Mouse (Mus musculus) midbrain, postnatal 0 days (tissue): ENCODE results near the gene Bfsp1. TPM values are rescaled to one million over a fixed set of nuclear protein-coding genes. Genes with fewer than 3 reads are reported as not detected.

Experiments
- ATAC-seq: fragments of 200-750 bp; cut with Nextera tagmentation; 2 replicates; pipeline ENCODE4 v1.8.0; 2017; ENCODE audit warnings: moderate number of reproducible peaks, mild to moderate bottlenecking, moderate TSS enrichment, moderate library complexity; ENCODE audit not compliant: low FRiP score
- DNase-seq: peaks from one replicate; pipeline ENCODE4 v3.0.0-alpha.2; 2015; ENCODE audit warnings: low spot score
- H3K27ac ChIP-seq: fragments of 300-500 bp; sonication (generic); 2 replicates; pipeline ENCODE4 v1.5.1; 2014; ENCODE audit warnings: low read depth, mild to moderate bottlenecking, low read length, mixed read lengths
- H3K27me3 ChIP-seq: fragments of 300-500 bp; sonication (generic); 2 replicates; pipeline ENCODE4 v1.6.1; 2014; ENCODE audit warnings: low read length, control low read depth, mixed read lengths; ENCODE audit not compliant: insufficient read depth
- H3K36me3 ChIP-seq: fragments of 300-500 bp; sonication (generic); 2 replicates; pipeline ENCODE4 v1.6.1; 2014; ENCODE audit warnings: low read length, control low read depth, mixed read lengths; ENCODE audit not compliant: insufficient read depth
- H3K4me1 ChIP-seq: fragments of 300-500 bp; sonication (generic); 2 replicates; pipeline ENCODE4 v1.6.1; 2014; ENCODE audit warnings: mild to moderate bottlenecking, control low read depth, antibody characterized with exemption, low read length, mixed read lengths; ENCODE audit not compliant: insufficient read depth
- H3K4me2 ChIP-seq: fragments of 300-500 bp; sonication (generic); 2 replicates; pipeline ENCODE4 v1.6.1; 2014; ENCODE audit warnings: low read depth, mild to moderate bottlenecking, low read length, mixed read lengths; ENCODE audit not compliant: poor library complexity, severe bottlenecking
- H3K4me3 ChIP-seq: fragments of 300-500 bp; sonication (generic); 2 replicates; pipeline ENCODE4 v1.5.1; 2014; ENCODE audit warnings: low read depth, mild to moderate bottlenecking, low read length, moderate library complexity
- H3K9ac ChIP-seq: fragments of 300-500 bp; sonication (generic); replicated peaks from 2 replicates; pipeline ENCODE4 v1.6.1; 2014; ENCODE audit warnings: mild to moderate bottlenecking, low read length, moderate library complexity, mixed read lengths; ENCODE audit not compliant: poor library complexity, severe bottlenecking
- H3K9me3 ChIP-seq: fragments of 300-500 bp; sonication (generic); 2 replicates; pipeline ENCODE4 v1.6.1; 2016; ENCODE audit warnings: low read length, control low read depth
- CTCF ChIP-seq: IDR thresholded peaks from 2 replicates; pipeline ENCODE4 v1.5.1; 2016; ENCODE audit warnings: antibody characterized with exemption, mild to moderate bottlenecking
- WGBS: fragments of 180-500 bp; shearing (Covaris S2); extraction: QIAGEN DNeasy Blood & Tissue Kit; methylation state at CpG from one replicate; pipeline ENCODE4 v1.1.7; 2014; 5-methylcytosine and 5-hydroxymethylcytosine counted together
- polyA plus RNA-seq: library from polyadenylated mRNA; unstranded; fragments of >200 nt; fragmentation: Nextera tagmentation; extraction: Ambion mirVana; gene quantifications from 2 replicates; pipeline ENCODE4 v1.2.1, GENCODE M21; 2015
- total RNA-seq: library from RNA; depleted of rRNA; stranded (reverse); fragments of >200 nt; gene quantifications from 2 replicates; pipeline ENCODE4 v1.2.3, GENCODE M21; 2014

The Bfsp1 gene
- total and polyA plus RNA-seq, 2 experiments from 2014 or later, result 1.5 to 2.5 TPM

DNA sequence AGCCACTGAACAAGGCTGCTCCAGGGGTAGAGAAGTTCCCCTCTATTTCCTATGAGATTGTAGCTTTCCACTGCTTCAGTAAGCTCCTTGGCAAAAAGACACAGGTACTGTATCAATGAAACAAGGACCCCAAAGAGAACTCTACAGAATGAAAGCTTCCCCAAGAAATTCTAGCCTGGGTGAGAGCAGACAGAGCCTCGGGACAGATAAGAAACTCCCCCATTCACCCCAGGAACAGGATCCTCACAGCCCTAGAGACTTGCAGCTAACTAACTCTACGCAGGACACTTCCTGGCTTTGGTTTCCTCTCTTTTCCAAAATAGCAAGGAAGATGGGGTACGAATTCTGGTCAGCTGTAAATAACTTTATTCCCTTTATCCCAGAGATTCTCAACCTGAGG, 15.7 kb downstream of the Bfsp1 start:
- no peak for TF ChIP-seq CTCF
- Histone ChIP-seq H3K36me3 (no peaks in the 10 kb centered on the region), H3K27ac (no peak overlapping the region), H3K4me1 (no peaks in the 10 kb centered on the region), H3K4me2 (no peak overlapping the region), H3K9ac (no peak overlapping the region), H3K9me3 (no peaks in the 10 kb centered on the region), H3K4me3 (no peak overlapping the region), H3K27me3 (no peaks in the 10 kb centered on the region)
- no peak for DNase-seq
- WGBS, result 83% methylated on average over 3 of the region's 3 CpGs
- no peak for ATAC-seq

- no peaks in the 10 kb centered on the region for H3K4me1 ChIP-seq
- ATAC-seq (no peak), DNase-seq (no peak)
- H3K4me2 ChIP-seq, result no peak overlapping the region
- no peak overlapping the region for H3K27ac ChIP-seq
- no peak overlapping the region for H3K4me3 ChIP-seq
- H3K9ac ChIP-seq, result no peak overlapping the region
- H3K27me3 ChIP-seq, result no peaks in the 10 kb centered on the region
- no peaks in the 10 kb centered on the region for H3K36me3 ChIP-seq
- no peaks in the 10 kb centered on the region for H3K9me3 ChIP-seq
- 67% methylated on average over 4 of the region's 4 CpGs for WGBS
- no peak for TF ChIP-seq CTCF
Observed at GRCm38 (mm10) chr2:143846799-143847198, 16.2 kb downstream of the Bfsp1 start.

GRCm38 (mm10) chr2:143844779-143845178, 18.2 kb downstream of the Bfsp1 start:
- DNase-seq (no peak), ATAC-seq (no peak)
- Histone ChIP-seq H3K9ac (no peak overlapping the region), H3K36me3 (no peaks in the 10 kb centered on the region), H3K4me2 (no peak overlapping the region), H3K9me3 (no peaks in the 10 kb centered on the region), H3K4me3 (no peak overlapping the region), H3K4me1 (no peaks in the 10 kb centered on the region), H3K27me3 (no peaks in the 10 kb centered on the region), H3K27ac (no peak overlapping the region)
- WGBS, result 69% methylated on average over 5 of the region's 5 CpGs
- no peak for TF ChIP-seq CTCF

DNA sequence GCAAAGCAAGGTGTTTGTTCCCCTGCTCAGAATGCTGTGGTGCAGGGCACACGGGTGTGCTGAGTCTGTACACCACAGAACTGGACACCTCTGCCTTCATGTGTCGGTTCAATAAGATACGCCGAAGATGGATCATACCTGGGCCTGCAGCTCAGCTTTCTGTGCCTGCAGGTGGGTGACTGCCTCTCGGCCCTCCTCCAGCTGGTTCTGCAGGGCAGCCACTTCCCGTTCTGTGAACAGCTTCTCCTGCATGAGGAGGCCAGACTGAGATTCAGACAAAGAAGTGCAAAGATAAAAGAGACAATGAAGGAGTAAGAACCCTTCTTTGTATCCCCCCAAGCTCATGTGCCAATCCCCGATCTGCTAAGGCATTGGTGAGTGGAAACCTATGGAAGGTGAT, 21.4 kb downstream of the Bfsp1 start:
- no peaks in the 10 kb centered on the region for H3K9me3 ChIP-seq
- no peak overlapping the region for H3K4me3 ChIP-seq
- 83% methylated on average over 7 of the region's 7 CpGs for WGBS
- no peak for DNase-seq
- H3K4me1 ChIP-seq, result 0 out of 2 replicates have a peak, but pooled peaks cover 2% of the 10 kb centered on the region
- H3K4me2 ChIP-seq, result no peak overlapping the region
- H3K27ac ChIP-seq, result no peak overlapping the region
- H3K9ac ChIP-seq, result no peak overlapping the region
- H3K36me3 ChIP-seq, result no peaks in the 10 kb centered on the region
- ATAC-seq, result no peak
- no peak for TF ChIP-seq CTCF
- no peaks in the 10 kb centered on the region for H3K27me3 ChIP-seq

- Histone ChIP-seq H3K9me3 (no peaks in the 10 kb centered on the region), H3K9ac (no peak overlapping the region), H3K4me3 (no peak overlapping the region), H3K27ac (no peak overlapping the region), H3K4me2 (no peak overlapping the region), H3K4me1 (0 out of 2 replicates have a peak, but pooled peaks cover 2% of the 10 kb centered on the region), H3K36me3 (no peaks in the 10 kb centered on the region), H3K27me3 (no peaks in the 10 kb centered on the region)
- TF ChIP-seq CTCF, result no peak
- WGBS, result 75% methylated on average over 6 of the region's 6 CpGs
- DNase-seq (no peak), ATAC-seq (no peak)
Observed at GRCm38 (mm10) chr2:143840895-143841294, 22.1 kb downstream of the Bfsp1 start.

DNA sequence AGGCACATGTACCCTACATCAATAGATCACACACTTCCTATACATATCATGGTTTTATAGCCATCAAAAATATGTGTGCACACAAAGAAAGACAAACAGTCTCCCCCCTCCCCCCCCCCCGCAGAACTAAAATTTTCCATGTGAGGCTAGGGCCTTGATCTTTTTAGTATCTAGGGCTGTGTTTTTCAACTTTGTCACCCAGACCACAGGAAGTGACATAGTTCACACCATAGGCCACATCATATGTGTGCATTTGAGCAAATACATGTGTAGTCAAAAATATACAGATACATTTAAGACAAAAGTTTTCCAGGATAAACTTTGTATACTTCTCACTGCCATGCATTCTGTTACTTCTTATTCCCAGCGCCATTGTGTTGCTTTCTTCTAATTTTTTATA, 23.5 kb downstream of the Bfsp1 start:
- Histone ChIP-seq H3K4me2 (no peak overlapping the region), H3K27me3 (no peaks in the 10 kb centered on the region), H3K9ac (no peak overlapping the region), H3K4me1 (0 out of 2 replicates have a peak, but pooled peaks cover 2% of the 10 kb centered on the region), H3K4me3 (no peak overlapping the region), H3K27ac (no peak overlapping the region), H3K9me3 (no peaks in the 10 kb centered on the region), H3K36me3 (no peaks in the 10 kb centered on the region)
- ATAC-seq (no peak), DNase-seq (no peak)
- no peak for TF ChIP-seq CTCF
- WGBS, result 98% methylated on average over 2 of the region's 2 CpGs
